Mouse (Mus musculus) ES-Bruce4 (cell line): ENCODE measurements around the gene Ubr3.

Experiments
- CTCF ChIP-seq: IDR thresholded peaks from one replicate; pipeline ENCODE4 v1.8.1; 2011; ENCODE audit warnings: low read depth, low read length
- POLR2A ChIP-seq: IDR thresholded peaks from one replicate; pipeline ENCODE4 v1.8.1; 2011; ENCODE audit warnings: low read length; ENCODE audit not compliant: insufficient read depth

DNA sequence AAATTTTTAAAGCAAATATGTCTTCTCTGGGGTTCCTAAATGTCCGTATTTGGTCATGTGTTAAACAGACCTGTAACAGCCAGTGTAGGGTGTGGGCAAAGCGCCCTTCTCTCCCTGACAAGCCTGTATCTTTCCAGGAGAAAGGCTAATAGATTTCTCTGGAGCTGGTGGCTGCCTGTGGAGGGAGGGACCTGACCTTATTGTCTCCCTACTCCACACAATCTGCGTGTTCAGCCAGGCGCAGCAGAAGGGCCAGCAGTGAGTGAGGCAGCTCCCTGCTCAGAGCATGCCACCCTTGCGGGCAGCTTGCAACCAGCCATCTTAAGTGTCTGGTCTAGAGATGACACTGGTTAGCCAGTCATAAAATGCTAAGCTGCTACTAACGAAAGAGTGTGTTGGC, 147.4 kb downstream of the Ubr3 start:
- TF ChIP-seq CTCF (no peak), POLR2A (no peak)
